Mouse (Mus musculus): Measurements from ENCODE around the gene Mroh2a.

DNA sequence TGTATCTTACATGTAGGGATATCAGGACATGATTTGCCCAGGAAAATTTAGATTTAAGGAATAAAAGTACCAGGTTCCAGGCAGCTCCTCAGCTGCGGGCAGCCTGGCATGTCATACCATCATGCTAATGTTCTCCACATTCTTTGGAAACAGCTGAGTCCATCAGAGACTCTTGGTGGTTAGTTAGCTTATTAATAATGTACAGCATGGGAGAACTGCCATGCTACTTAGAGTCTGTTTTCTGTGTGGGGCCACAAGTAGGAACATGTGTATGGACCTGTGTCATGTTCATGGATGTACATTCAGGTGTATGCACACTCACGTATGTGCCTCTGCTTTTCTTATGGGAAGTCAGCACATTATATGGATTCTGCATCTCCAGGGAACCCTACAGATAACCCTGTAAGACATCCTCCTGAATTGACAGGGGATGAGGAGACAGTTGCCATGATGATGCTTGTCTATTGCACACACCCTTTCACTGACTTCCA is 12.3 kb upstream of the Mroh2a start:
- TF ChIP-seq CTCF (IDR thresholded peaks at IDR 0.05; ENCODE audit: low read depth, low read length) (no peak), POLR2A (IDR thresholded peaks at IDR 0.05; ENCODE audit: extremely low read depth, insufficient read depth, low read length) (no peak)

Measured in liver, adult 2 months (tissue).